Mouse (Mus musculus) thymus, adult 2 months (tissue): ENCODE data around the gene B3galt6.

Source experiments
- CTCF ChIP-seq: fragments of 200-500 bp; IDR thresholded peaks from 2 replicates; pipeline ENCODE4 v1.5.1; 2012; ENCODE audit warnings: mild to moderate bottlenecking, control low read depth, low read length, moderate library complexity, borderline replicate concordance; ENCODE audit not compliant: control insufficient read depth, poor library complexity, insufficient read depth; ENCODE audit errors: extremely low read depth
- POLR2A ChIP-seq: fragments of 200-500 bp; IDR thresholded peaks from 2 replicates; pipeline ENCODE4 v1.6.1; 2012; ENCODE audit warnings: mild to moderate bottlenecking, low read length, control low read depth, moderate library complexity; ENCODE audit not compliant: control insufficient read depth, poor library complexity, insufficient read depth; ENCODE audit errors: extremely low read depth

GRCm38 (mm10) chr4:156023520-156023919 lies 31.1 kb upstream of the B3galt6 start:
- TF ChIP-seq POLR2A (no peak), CTCF (no peak)
